Mouse (Mus musculus) hindbrain, embryonic 12.5 days (tissue): ENCODE data around the gene Irf8. TPM values are rescaled to one million over a fixed set of nuclear protein-coding genes. Genes with fewer than 3 reads are reported as not detected.

Source experiments
- ATAC-seq: fragments of 200-750 bp; cut with Nextera tagmentation; 2 replicates; pipeline ENCODE4 v1.8.0; 2017; ENCODE audit warnings: moderate TSS enrichment; ENCODE audit not compliant: low FRiP score
- H3K27ac ChIP-seq: fragments of 300-500 bp; sonication (generic); 2 replicates; pipeline ENCODE4 v1.5.1; 2016; ENCODE audit warnings: mild to moderate bottlenecking
- H3K27me3 ChIP-seq: fragments of 300-500 bp; sonication (generic); 2 replicates; pipeline ENCODE4 v1.6.1; 2016; ENCODE audit warnings: mild to moderate bottlenecking
- H3K36me3 ChIP-seq: fragments of 300-500 bp; sonication (generic); 2 replicates; pipeline ENCODE4 v1.6.1; 2016; ENCODE audit warnings: mild to moderate bottlenecking
- H3K4me1 ChIP-seq: fragments of 300-500 bp; sonication (generic); 2 replicates; pipeline ENCODE4 v1.6.1; 2016
- H3K4me2 ChIP-seq: fragments of 300-500 bp; sonication (generic); replicated peaks from 2 replicates; pipeline ENCODE4 v1.6.1; 2016; ENCODE audit warnings: mild to moderate bottlenecking
- H3K4me3 ChIP-seq: fragments of 300-500 bp; sonication (generic); 2 replicates; pipeline ENCODE4 v1.5.1; 2016; ENCODE audit warnings: mild to moderate bottlenecking
- H3K9ac ChIP-seq: fragments of 300-500 bp; sonication (generic); 2 replicates; pipeline ENCODE4 v1.6.1; 2016; ENCODE audit warnings: mild to moderate bottlenecking, moderate library complexity
- H3K9me3 ChIP-seq: fragments of 300-500 bp; sonication (generic); replicated peaks from 2 replicates; pipeline ENCODE4 v1.6.1; 2016; ENCODE audit warnings: mild to moderate bottlenecking
- WGBS: fragments of 180-500 bp; shearing (Covaris S2); methylation state at CpG from one replicate; pipeline ENCODE4 v1.1.7; 2016; 5-methylcytosine and 5-hydroxymethylcytosine counted together
- polyA plus RNA-seq: library from polyadenylated mRNA; unstranded; fragments of >200 nt; fragmentation: Nextera tagmentation; extraction: Ambion mirVana; gene quantifications from 2 replicates; pipeline ENCODE4 v1.2.1, GENCODE M21; 2016

Gene Irf8
- polyA plus RNA-seq, 1 experiment from 2014 or later: 3.7 TPM

DNA sequence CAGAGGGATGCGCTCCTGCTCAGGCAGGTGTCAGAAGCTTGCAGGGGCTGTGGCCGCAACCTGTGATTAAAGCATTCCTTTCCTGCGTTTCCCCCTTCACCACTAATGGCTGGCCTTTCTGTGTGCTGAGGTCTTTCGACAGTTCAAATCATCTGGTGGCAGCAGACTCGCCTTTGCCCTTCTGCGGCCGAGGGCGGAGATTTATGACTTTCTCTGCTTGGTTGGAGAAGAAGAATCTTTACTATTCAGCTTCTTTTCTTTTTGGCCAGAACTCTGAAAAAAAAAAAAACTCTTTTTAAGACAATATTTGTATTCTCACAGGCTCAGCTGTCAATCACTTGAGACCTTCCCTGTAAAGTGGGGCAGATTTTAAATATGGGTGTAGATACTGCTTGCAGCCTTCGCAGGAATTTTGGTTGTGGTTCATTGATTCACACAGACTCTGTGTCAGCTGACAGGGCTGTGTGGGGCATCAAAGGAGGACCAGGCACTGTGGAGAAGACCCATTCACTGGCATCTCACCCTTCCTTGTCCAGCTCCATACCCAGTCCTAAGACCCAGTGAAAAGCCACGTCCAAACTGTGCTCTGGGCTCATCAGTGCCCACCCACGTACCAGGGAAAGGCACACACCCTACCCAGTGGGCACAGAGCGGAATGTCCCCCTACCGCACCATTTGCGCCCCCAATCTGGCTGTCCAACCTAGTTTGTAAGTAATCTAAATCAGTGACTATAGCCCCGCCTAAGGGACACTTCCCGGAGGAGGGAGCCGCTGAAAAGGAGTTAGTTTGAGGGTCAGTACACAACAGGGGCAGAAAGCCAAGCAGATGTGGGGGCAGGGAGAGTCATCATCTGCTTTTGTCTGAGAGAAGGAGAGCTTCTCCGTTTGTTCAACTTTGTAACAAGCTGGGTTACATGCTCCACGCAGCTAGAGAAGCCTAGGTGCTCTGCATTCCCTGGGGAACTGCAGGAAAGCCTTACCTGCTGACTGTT, 19.4 kb downstream of the Irf8 start:
- Histone ChIP-seq H3K27ac (no peak overlapping the region), H3K9me3 (no peaks in the 10 kb centered on the region), H3K4me1 (peaks cover 16% of the 10 kb centered on the region), H3K36me3 (no peaks in the 10 kb centered on the region), H3K9ac (no peak overlapping the region), H3K4me3 (no peak overlapping the region), H3K4me2 (no peak overlapping the region), H3K27me3 (0 out of 2 replicates have a peak, but pooled peaks cover 4% of the 10 kb centered on the region)
- WGBS: 35% methylated on average over 19 of the region's 19 CpGs
- ATAC-seq: no peak

DNA sequence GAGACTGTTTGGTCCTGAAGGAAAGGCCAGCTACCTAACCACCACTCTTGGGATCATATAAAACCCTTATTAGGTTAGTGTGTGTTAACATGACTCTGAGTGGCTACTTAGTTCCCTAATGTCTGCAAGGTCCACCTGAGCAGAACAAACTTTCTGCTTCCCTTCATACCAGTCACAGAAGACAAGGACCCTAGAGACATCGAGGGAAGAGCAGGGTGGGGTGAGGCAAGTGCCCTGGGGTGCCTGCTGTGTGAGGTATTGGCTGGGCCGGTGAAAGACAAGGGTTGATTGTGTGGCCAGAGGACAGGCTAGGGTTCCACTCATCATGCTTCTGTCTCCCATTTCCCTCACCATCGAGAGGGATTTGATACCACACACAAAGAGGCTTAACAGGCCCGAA, 21.8 kb downstream of the Irf8 start:
- H3K4me3 ChIP-seq: no peak overlapping the region
- ATAC-seq: no peak
- H3K9me3 ChIP-seq: no peaks in the 10 kb centered on the region
- H3K36me3 ChIP-seq: no peaks in the 10 kb centered on the region
- H3K9ac ChIP-seq: no peak overlapping the region
- H3K27ac ChIP-seq: no peak overlapping the region
- no peak overlapping the region for H3K4me2 ChIP-seq
- WGBS: 57% methylated on average over 4 of the region's 4 CpGs
- H3K27me3 ChIP-seq: 0 out of 2 replicates have a peak, but pooled peaks cover 4% of the 10 kb centered on the region
- H3K4me1 ChIP-seq: peaks cover 11% of the 10 kb centered on the region

DNA sequence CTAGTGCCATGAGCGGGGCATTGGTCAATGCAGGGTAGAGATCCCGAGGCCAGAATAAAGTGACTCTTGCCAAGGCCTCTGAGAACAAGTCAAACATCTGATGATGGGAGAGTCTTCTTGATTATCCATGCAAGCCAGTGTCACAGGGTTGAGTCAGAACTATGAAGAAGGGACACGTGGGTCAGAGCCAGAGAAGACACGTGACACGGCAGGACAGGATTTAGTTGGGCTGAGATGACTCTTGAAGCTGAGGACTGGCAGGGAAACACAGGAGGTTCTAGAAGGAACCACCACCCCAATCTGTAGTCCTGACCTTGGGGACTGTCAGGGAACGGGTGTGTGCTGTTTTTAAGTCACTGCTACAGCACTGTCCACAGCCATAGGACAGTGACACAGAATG, 23.7 kb downstream of the Irf8 start:
- 86% methylated on average over 6 of the region's 6 CpGs for WGBS
- Histone ChIP-seq H3K36me3 (no peaks in the 10 kb centered on the region), H3K4me1 (peaks cover 11% of the 10 kb centered on the region), H3K9me3 (no peaks in the 10 kb centered on the region), H3K27me3 (no peaks in the 10 kb centered on the region), H3K9ac (no peak overlapping the region), H3K27ac (no peak overlapping the region), H3K4me3 (no peak overlapping the region), H3K4me2 (no peak overlapping the region)
- no peak for ATAC-seq

DNA sequence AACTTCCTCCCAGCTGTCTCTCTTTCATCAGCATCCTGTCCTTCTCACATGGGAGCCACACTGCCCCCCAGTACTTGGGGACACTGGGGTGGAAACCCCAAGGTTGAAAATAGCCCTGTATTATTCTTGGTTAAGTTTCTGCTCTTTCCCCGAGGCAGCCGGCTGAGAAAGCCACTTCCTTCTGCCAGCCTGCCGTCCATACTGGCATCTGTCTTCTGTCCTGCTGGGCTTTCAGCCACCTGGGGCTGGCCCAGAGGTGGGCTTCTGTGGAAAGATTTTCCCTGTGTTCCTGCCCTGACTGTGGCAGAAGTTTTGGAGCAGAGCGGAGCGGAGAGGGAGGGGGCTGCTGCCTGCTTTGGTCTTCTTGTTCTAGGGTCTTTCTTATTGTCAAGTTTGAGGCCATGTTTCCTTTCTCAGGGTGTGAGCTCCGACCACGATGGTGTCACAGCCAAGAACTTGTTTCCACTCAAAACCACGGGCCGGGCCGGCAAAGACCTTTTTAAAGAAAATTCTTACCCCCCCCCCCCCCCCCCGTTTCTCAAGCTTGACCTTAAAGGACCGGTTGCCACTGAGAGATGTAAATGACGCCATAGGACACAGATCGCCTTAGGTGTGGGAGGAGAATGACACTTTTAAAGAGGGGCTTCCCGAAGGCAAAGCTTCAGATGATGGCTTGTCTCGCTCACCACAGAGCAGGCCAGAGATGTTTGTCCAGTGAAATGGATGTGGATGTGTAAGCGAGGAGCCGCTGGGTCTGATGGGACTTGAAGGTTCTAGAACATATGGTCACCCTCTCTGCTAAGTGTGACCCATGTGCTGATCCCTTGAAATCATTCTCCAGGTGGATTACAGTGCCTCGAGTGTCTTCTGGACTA, 24.4 kb downstream of the Irf8 start:
- 83% methylated on average over 19 of the region's 19 CpGs for WGBS
- Histone ChIP-seq H3K4me1 (peaks cover 10% of the 10 kb centered on the region), H3K9ac (no peak overlapping the region), H3K4me2 (no peak overlapping the region), H3K9me3 (no peaks in the 10 kb centered on the region), H3K27me3 (no peaks in the 10 kb centered on the region), H3K36me3 (no peaks in the 10 kb centered on the region), H3K4me3 (no peak overlapping the region), H3K27ac (no peak overlapping the region)
- no peak for ATAC-seq

DNA sequence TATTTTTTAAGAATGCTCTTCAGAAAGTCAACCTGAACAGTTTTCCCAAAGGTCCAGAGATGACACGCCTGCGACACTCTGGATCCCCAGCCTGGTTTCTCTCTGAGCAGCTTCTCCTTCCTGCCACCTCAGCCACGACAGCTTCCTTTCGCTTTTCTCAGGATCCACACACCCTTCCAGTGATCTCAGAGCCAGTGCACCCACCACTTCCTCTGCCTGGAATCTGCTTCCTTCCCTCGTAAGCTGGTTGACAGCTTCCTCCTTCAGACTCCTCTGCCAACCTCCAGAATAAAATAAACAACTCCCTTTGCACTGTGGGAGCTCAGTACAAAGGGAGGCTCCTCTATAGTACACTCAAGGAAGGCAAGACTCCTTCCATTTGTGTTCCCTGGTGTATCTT, 27.1 kb downstream of the Irf8 start:
- 72% methylated on average over 5 of the region's 5 CpGs for WGBS
- no peaks in the 10 kb centered on the region for H3K9me3 ChIP-seq
- no peak overlapping the region for H3K9ac ChIP-seq
- no peak for ATAC-seq
- peaks cover 5% of the 10 kb centered on the region; the same call in 1 of the 2 replicates for H3K27me3 ChIP-seq
- no peak overlapping the region for H3K4me2 ChIP-seq
- no peaks in the 10 kb centered on the region for H3K36me3 ChIP-seq
- H3K4me1 ChIP-seq: no peaks in the 10 kb centered on the region
- H3K27ac ChIP-seq: no peak overlapping the region
- H3K4me3 ChIP-seq: no peak overlapping the region

DNA sequence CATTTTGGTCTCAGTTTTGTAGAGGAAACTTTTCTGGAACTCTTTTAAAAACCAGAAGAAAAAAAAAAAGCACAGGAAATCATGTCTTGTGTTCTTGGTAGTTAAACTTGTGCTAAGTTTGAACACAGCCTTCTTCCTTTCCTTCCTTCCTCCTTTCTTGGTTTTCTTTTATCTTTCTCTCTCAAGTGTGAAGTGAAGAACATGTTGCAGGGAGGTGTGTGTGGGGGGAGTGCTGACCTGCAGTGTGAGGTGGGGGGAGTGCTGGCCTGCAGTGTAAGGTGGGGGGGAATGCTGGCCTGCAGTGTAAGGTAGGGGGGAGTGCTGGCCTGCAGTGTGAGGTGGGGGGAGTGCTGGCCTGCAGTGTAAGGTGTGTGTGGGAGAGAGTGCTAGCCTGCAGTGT, 28.5 kb downstream of the Irf8 start:
- no peak overlapping the region for H3K4me2 ChIP-seq
- H3K9me3 ChIP-seq: no peaks in the 10 kb centered on the region
- H3K4me3 ChIP-seq: no peak overlapping the region
- ATAC-seq: no peak
- H3K27me3 ChIP-seq: peaks cover 5% of the 10 kb centered on the region; the same call in 1 of the 2 replicates
- no peak overlapping the region for H3K27ac ChIP-seq
- no peak overlapping the region for H3K9ac ChIP-seq
- no peaks in the 10 kb centered on the region for H3K36me3 ChIP-seq
- no peaks in the 10 kb centered on the region for H3K4me1 ChIP-seq

DNA sequence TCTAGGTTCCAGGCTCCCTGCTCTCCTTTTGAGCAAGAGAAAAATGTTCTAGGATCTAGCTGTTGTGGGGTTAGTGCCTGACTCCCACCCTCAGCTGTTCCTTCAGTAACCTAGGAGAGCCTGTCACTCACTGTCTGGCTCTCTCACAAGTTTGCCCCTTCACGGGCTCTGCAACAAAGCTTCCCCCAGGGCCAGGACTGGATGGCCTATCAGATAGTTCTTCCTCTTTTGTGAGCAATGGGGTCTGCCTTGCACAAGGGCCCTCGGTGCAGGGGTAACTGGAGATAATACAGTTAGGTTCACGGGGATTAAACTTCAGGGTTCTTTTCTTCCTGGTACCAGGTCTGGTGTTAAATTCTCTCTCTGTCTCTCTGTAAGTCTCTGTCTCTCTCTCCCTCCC, 30.5 kb downstream of the Irf8 start:
- Histone ChIP-seq H3K27ac (no peak overlapping the region), H3K9me3 (no peaks in the 10 kb centered on the region), H3K4me1 (no peaks in the 10 kb centered on the region), H3K4me3 (no peak overlapping the region), H3K27me3 (peaks cover 5% of the 10 kb centered on the region; the same call in 1 of the 2 replicates), H3K36me3 (no peaks in the 10 kb centered on the region), H3K9ac (no peak overlapping the region), H3K4me2 (no peak overlapping the region)
- 38% methylated on average over 3 of the region's 3 CpGs for WGBS
- no peak for ATAC-seq

DNA sequence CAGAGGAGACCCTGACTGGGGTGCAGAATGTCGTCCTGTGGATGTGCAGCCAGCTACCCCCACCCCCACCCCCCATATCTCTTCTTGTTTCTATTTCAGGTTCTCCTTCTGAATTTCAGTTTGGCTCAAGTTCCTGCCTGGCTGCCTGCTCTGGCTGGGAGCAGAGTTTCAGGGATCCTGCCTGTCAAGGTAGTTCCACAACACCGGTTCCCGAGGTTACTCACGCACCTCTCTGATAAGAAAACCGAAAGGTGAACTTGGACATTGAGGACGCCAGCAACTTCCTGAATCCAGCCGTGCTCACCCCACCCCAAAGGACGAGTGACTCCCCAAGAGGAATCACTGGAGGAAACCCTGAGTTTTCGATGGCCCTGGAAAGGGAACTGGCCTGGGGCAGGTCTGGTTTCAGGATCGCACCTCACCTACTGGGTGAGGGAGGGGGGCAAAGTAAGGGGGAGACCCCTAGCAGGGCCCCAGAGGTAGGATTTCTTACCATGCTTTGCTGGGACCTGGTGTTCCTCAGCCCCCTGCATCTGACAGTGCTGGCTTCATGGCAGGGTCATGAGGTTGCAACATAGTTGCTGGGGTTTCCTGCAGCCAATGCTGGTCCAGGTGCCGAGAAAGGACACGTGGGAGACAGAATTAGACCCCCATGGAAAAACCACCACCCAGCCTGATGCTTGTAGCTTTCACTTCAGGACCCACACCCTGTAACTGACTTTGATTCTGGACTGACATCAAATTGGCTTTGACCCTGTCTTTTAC, 32.5 kb downstream of the Irf8 start:
- 76% methylated on average over 12 of the region's 12 CpGs for WGBS
- H3K4me3 ChIP-seq: no peak overlapping the region
- ATAC-seq: no peak
- no peak overlapping the region for H3K9ac ChIP-seq
- no peak overlapping the region for H3K4me2 ChIP-seq
- peaks cover 5% of the 10 kb centered on the region; the same call in 1 of the 2 replicates for H3K27me3 ChIP-seq
- no peak overlapping the region for H3K27ac ChIP-seq
- H3K4me1 ChIP-seq: no peaks in the 10 kb centered on the region
- no peaks in the 10 kb centered on the region for H3K36me3 ChIP-seq
- H3K9me3 ChIP-seq: no peaks in the 10 kb centered on the region

DNA sequence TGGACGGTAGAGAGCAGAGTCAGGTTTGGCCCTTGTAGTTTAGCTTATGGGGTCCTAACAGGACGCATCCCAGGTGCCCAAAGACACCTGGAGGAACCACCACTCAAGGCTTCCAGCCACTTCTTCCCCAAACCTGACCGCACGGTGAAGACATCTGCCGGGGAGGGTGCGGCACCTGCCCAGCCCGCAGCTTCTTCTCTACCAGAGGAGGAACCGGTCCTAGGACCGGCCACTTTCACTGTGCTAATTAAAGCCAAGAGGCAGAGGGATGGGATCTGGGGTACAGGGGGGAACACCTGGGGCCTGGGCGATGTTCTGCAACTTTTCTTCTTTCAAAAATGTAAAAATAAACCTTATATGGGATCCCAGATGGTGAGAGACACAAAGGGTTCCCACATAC, 41.0 kb downstream of the Irf8 start:
- H3K27ac ChIP-seq: no peak overlapping the region
- no peaks in the 10 kb centered on the region for H3K9me3 ChIP-seq
- no peaks in the 10 kb centered on the region for H3K36me3 ChIP-seq
- WGBS: 87% methylated on average over 10 of the region's 10 CpGs
- no peak for ATAC-seq
- H3K4me1 ChIP-seq: peaks cover 8% of the 10 kb centered on the region
- no peak overlapping the region for H3K4me2 ChIP-seq
- H3K9ac ChIP-seq: no peak overlapping the region
- peaks cover 32% of the 10 kb centered on the region for H3K27me3 ChIP-seq
- no peak overlapping the region for H3K4me3 ChIP-seq

DNA sequence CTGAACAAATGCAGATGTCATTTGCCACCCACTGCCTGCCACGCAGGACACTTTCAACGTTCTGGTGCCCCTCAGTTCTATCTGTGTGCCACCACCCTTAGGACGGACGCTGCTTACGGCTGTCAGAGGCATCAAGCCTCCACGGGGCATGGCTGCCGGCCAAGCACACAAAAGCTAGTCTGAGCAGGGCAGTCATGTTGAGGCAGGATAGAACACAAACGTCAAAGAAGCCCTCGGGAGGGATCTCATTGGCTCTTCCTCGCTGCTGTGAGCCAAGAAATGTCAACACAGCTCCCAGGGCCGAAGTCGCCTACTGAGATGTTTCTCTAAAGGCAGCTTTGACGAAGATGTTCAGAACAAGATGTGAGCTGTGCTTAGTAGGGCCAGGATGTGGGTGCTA, 41.6 kb downstream of the Irf8 start:
- no peaks in the 10 kb centered on the region for H3K36me3 ChIP-seq
- H3K9ac ChIP-seq: no peak overlapping the region
- no peak overlapping the region for H3K4me3 ChIP-seq
- peaks cover 8% of the 10 kb centered on the region for H3K4me1 ChIP-seq
- no peak overlapping the region for H3K4me2 ChIP-seq
- 48% methylated on average over 13 of the region's 13 CpGs for WGBS
- H3K27ac ChIP-seq: no peak overlapping the region
- no peak for ATAC-seq
- peaks cover 32% of the 10 kb centered on the region for H3K27me3 ChIP-seq
- no peaks in the 10 kb centered on the region for H3K9me3 ChIP-seq

DNA sequence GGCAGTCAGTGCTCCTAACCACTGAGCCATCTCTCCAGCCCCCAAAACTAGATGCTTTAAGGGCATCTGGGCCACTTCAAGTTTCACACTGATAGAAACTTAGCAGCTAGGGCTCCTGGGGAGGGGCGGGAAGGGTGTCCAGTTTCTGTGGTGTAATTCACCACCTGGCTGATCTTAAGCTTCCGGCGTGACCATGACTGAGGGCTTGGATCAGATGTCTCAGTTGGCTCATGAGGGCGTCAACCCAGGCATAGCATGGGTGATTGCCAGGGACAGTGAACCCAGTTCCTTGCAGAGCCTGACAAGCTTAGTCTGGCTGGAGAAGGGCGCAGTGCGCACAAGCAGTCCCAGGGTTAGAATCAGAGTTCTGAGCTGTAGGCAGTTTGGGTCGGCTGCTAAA, 42.9 kb downstream of the Irf8 start:
- H3K4me3 ChIP-seq: no peak overlapping the region
- H3K9me3 ChIP-seq: no peaks in the 10 kb centered on the region
- no peak overlapping the region for H3K9ac ChIP-seq
- WGBS: 93% methylated on average over 7 of the region's 7 CpGs
- no peak overlapping the region for H3K27ac ChIP-seq
- H3K36me3 ChIP-seq: no peaks in the 10 kb centered on the region
- H3K27me3 ChIP-seq: peaks cover 29% of the 10 kb centered on the region
- H3K4me1 ChIP-seq: peaks cover 8% of the 10 kb centered on the region
- no peak for ATAC-seq
- H3K4me2 ChIP-seq: no peak overlapping the region

DNA sequence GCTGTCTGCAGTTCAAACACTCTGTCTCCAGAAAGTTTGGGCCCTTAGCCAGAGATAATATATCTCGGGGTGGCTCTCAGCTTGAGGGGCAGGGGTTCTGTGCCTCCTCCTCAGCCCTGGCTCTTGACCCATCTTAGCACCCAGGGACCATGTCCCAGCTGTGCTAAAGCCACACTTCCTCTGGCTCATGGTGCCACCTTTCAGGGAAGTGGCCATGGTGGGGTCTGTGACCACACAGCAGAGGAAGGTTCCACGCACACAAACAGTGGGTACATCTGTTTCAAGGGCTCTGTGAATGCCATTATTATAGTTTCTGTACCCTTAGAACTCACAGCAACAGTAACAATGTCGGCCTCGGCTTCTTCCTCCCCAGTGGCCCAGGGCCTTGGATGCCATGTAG, 47.6 kb downstream of the Irf8 start:
- H3K4me1 ChIP-seq: no peaks in the 10 kb centered on the region
- no peaks in the 10 kb centered on the region for H3K36me3 ChIP-seq
- H3K4me3 ChIP-seq: no peak overlapping the region
- ATAC-seq: no peak
- H3K9ac ChIP-seq: no peak overlapping the region
- WGBS: 94% methylated on average over 4 of the region's 4 CpGs
- H3K4me2 ChIP-seq: no peak overlapping the region
- no peak overlapping the region for H3K27ac ChIP-seq
- H3K9me3 ChIP-seq: no peaks in the 10 kb centered on the region
- peaks cover 3% of the 10 kb centered on the region for H3K27me3 ChIP-seq
